Mouse (Mus musculus) heart, adult 8-10 months (tissue): ENCODE data around the gene Gpr141. TPM values are rescaled to one million over a fixed set of nuclear protein-coding genes. Genes with fewer than 3 reads are reported as not detected.

Source experiments
- DNase-seq: peaks from one replicate; pipeline ENCODE4 v3.0.0; 2022; ENCODE audit warnings: low spot score
- total RNA-seq, 4 experiments: library from RNA; stranded (reverse); gene quantifications; 2 replicates each; pipeline ENCODE4 v1.2.4; 2022

Gpr141 gene
- total RNA-seq, 4 experiments from 2014 or later: 0.09 to 0.11 TPM; not detected in 2

DNA sequence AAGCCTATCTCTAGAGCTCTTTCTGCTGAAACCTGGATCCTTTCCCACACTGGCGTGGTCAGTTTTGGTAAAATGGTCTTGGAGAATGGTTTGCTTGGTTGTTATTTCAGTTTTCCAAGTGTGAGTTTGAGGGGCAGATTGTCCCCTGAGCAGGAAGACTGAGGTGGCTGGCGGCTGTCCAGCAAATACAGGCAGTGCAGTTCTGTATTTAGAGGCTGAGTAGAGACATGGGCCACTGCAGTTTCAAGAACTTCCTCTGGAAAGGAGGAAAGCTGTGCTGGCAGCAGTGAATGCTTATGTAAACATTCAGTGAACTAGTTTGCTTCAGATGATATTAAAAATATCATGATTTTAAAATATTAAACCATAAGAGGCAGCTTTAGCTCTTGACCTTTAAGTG, 93.2 kb downstream of the Gpr141 start:
- DNase-seq: peak; percentile 1

DNA sequence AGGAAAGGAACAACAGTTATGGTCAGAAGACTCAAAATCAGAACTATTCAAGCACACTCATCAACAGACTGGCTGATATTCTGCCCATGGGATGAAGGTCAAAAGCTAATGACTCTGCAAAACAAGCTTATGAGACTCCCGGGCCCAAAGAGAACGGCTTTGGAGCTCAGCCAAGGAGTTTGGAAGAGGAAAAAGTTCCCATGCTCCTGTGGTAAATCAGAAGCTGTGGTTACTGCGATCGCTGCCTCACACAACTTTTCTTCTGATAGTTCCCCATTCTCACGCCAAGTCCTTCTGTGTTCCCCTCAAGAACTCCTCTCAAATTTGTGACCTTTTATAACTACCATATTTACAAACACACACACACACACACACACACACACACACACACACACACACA, 105.1 kb downstream of the Gpr141 start:
- peak; percentile 21 for DNase-seq

DNA sequence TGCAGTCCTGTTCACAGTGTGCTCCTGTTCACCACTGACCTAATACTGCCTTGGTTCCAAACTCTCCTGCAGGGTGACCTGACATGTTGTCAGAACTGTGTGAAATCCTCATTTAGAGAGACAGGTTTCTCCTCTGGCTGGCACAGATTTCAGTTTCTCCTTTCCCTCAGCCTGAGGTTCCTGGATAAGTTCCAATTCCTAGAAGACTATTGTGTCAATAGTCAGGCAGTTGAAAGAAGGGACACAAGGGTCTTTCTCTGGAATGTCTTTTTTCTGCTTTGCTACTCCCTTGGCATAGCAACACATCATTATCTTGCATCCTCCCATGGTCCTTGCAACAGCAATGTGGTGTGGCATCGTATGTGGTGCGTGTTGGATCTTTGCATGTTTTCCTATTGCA, 106.9 kb downstream of the Gpr141 start:
- DNase-seq: no peak

DNA sequence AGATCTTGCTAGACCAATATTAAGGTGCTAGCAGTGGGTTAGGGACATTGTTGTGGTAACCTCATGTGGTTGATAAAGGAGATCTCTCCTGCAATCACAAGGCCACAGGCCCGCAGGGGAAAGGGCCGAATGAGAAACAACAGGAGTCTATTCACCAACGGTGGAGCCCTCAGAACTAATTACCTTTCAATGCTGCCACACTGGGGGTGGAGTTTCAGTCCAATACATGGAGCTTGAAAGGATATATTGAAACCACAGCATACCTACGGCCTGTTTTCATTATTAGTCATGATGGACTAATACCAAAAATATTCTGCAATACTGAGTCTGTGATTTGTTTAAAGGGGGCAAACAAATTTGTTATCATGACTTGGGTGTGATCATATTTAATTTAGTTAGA, 120.3 kb downstream of the Gpr141 start:
- DNase-seq: no peak

DNA sequence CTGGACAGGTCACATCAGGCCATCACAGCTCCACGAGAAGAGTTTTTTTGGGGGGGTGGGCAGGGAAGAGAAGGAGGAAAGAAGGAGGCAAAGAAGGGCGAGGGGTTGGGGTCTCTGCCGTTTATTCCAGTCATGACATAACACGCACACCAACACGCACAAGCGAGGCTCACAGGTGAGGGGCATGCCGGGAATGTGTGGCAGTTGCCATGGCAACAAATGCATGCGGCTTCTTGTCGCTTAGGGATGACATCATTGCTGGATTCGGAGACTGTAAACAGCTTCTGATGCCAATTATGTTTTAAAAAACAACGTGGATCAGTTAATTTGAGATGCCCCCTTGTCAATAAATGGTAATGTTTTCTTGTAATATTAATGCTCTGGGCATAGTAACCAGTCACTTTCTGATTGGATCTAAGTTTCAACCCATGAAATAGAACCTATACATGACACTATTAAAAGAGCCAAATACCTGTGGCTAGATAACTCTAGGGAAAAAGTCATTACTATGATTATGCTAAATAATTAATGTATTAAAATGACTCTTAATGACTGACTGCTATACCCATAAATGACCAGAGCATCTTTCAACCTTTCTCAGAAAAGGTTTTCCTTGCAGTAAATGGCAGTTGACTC, 122.5 kb downstream of the Gpr141 start:
- DNase-seq: no peak

DNA sequence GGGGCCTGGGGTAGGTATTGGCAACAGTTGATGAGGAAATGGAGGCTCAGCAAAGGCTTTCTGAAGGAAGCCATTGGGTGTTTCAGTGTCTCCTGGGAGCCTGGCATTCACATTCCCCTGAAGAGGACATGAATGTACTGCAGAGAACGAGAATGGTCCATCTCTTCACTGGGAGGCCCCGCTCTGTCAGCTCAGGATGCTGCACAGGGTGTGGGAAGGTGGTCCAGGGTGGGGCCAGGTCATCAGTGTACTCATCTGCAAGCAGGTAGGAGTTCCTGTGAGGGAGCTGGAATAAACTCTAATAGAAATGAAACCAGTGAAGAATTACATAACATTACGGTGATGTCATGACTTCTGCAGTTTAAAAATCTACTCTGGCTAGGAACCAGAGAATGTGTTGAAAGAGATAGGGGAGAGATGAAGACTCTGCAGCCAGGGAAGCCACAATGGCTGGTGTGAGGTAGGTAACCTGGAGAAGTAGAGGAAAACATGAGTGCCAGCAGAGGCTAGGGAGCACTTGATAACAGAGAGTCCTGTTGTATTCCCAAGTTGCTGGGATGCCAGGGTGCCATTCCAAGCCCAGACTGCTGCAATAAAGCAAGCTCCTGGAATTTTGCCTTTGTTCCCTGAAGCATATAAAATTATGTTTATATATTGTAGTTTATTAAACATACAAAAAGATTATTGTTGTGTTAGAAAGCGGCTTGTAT, 123.2 kb downstream of the Gpr141 start:
- DNase-seq: no peak

Other genes with a start within 250 kb of the Gpr141 start
- gene Epdr1, start 204.3 kb downstream of the Gpr141 start, total RNA-seq: 10 to 100 TPM; 22.3 to 29.1 (median 24.1) TPM
- under 1 TPM; 0.13 to 0.32 (median 0.18) TPM for gene Sfrp4, start 201.2 kb downstream of the Gpr141 start, total RNA-seq
- not detected for gene Nme8, start 126.5 kb downstream of the Gpr141 start, total RNA-seq